Mouse (Mus musculus): ENCODE data around the gene Chic2. TPM values are rescaled to one million over a fixed set of nuclear protein-coding genes. Genes with fewer than 3 reads are reported as not detected.

The Chic2 gene
- total RNA-seq, 4 experiments from 2014 or later, result 13.1 to 17.3 (median 15.2) TPM

DNA sequence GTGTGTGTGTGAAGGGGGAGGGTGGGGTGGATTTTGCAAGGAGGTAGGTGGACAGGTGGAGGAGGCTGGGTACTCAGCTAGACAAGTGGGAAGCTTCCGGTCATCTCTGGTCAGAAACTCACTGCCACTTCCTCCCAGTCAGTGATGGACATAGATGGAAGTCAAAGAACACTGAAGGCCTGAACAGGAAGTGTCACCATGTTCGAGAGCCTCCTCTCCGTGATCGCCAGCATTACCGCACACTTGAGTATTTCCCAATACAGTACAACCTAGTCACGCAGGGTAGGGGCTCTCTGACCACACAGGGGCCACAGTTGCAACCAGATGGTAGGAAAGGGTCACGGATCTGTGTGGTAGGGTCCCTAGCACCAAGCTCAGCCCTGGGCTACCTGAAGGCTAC, 69.1 kb downstream of the Chic2 start:
- no peak for DNase-seq (ENCODE audit: low spot score in 2 of 2)

DNA sequence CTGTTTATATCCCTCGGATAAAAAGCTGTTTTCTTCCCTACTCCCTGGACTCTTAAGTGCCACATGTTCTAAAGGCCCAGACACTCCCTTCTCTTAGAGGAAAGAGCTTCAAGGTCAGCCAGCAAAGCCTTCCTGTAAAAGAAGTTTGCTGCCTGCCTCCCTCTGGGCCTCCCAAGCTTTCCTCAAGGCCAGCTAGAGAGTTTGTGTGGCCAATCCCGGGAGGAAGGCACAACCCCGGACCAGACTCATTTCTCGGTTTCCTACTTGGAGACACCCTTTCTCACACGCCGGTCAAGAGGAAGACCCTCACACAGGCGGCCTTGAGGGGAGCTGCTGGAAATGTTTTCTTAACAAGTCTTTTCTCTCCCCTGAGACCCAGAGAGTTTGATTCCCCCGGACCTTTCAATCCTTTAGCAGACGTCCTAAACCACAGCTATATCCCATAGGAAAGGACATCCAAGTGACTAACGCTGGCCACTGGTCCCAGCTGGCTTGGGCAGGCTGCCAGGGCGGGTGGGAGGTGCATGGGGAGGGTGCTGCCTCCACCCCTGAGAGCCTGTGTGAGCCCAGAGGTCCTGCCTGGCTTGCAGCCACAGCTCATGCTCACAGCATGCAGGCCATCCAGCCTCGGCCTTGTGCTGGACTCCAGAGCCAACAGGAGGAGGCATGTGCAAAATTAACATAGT, 69.7 kb downstream of the Chic2 start:
- peak in 1 of 2 experiments; percentile 16 for DNase-seq (ENCODE audit: low spot score in 2 of 2)

DNA sequence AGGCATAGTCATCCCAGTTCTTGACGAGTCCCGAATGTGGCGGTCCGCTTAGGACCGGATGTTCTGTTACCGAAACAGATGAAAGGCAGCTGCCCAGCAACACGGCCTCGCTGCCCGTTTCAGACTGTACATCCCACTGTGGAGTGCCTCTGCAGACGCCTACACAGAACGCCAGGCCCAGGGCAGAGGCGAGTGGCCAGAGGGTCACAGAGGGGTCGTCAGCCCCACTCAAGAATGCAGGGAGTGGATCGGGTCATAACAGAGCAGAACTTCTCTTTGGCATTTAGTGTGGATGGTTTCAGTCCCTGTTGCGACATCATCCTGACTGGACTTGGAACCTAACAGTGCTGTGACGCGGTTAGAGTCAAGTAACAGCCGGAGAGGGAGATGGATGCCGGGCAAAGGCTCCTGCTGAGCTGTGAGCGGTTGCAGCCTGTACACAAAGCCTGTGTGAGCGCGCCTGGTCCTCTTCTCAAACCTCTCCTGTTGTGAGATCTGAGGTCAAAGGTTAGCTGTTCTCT, 70.5 kb downstream of the Chic2 start:
- no peak for DNase-seq (ENCODE audit: low spot score in 2 of 2)

- no peak for DNase-seq (ENCODE audit: low spot score in 2 of 2)
Measured at GRCm38 (mm10) chr5:74971418-74971817, 73.2 kb downstream of the Chic2 start.

DNA sequence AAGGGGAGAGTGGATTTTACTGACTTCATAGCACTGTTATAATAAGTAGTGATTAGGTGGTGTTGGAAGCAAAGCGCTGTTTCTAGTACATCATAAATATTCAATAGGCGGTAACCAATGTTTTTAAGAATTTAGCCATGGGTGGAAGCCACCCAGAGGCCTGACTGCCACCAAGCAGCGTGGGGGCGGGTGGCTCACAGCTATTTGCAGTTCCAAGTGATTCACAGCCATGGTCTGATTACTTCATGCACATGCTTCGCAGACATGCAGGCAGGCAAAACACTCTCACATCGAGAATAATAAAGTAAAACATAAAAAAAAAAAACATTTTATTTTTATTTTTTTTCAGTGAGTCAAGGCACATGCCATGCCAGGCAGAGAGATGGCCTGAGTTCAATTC, 75.2 kb downstream of the Chic2 start:
- DNase-seq (ENCODE audit: low spot score in 2 of 2), result peak in 1 of 2 experiments; percentile 13

GRCm38 (mm10) chr5:74967882-74968281, 76.7 kb downstream of the Chic2 start:
- no peak for DNase-seq (ENCODE audit: low spot score in 2 of 2)

DNA sequence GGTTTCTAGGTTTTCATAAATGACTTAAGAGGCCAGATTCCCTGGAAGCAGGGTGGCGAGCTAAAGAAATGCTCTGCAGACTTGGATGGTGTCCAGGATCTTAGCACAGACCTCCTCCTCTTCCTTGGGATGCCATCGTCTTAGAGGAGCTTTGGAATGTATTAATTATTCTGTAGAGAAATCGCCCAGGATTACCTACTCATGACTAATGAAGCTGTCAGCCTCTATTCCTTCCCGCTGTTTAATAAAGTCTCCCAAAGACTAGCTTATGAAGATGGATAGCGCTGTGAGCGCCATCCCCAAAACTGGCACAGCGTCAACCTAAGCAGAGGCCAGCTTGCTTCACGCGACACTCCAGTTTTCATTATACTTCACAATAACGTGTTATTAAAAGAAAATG, 77.7 kb downstream of the Chic2 start:
- no peak for DNase-seq (ENCODE audit: low spot score in 2 of 2)

- no peak for DNase-seq (ENCODE audit: low spot score in 2 of 2)
Measured at GRCm38 (mm10) chr5:74962771-74963170, 81.8 kb downstream of the Chic2 start.

- peak in 1 of 2 experiments; percentile 9 for DNase-seq (ENCODE audit: low spot score in 2 of 2)
Measured at GRCm38 (mm10) chr5:74960840-74961543, 83.6 kb downstream of the Chic2 start.

GRCm38 (mm10) chr5:74960306-74960705, 84.3 kb downstream of the Chic2 start:
- DNase-seq (ENCODE audit: low spot score in 2 of 2), result no peak

GRCm38 (mm10) chr5:74957293-74958076, 87.1 kb downstream of the Chic2 start:
- DNase-seq (ENCODE audit: low spot score in 2 of 2), result no peak

- no peak for DNase-seq (ENCODE audit: low spot score in 2 of 2)
Measured at GRCm38 (mm10) chr5:74956335-74956734, 88.2 kb downstream of the Chic2 start.

DNA sequence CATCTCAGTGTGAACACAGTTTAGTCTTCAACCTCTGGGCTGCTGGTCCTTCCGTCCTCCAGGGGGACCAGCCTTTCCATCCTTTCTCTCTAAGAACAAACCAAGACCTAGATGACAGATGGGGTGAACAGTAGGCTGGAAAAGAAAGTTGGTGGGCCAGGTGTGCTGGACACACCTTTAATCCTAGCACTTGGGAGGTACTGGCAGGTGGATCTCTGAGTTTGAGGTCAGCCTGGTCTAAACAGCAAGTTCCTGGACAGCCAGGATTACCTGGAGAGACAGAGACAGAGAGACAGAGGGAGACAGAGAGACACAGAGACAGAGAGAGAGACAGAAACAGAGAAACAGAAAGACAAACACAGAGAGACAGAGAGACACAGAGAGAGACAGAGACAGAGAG, 89.0 kb downstream of the Chic2 start:
- DNase-seq (ENCODE audit: low spot score in 2 of 2), result no peak

DNA sequence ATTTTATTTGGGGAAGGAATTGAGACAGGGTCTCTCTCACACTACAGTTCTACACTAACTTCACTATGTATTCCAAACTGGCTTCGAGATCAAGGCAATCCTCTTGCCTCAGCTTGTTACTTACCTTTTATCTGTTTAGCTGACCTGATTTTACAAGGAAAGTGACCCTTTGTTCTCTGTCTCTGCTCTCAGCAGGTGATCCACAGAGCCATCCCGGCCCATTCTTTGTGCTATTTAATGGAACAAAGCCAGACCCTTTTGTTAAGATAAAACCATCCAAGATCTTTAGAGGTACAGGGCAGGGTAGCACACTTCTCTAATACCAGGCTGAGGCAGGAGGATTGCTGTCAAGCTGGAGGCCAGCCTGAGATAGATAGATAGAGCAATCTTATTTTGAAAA, 91.6 kb downstream of the Chic2 start:
- no peak for DNase-seq (ENCODE audit: low spot score in 2 of 2)

- no peak for DNase-seq (ENCODE audit: low spot score in 2 of 2)
Measured at GRCm38 (mm10) chr5:74951375-74951774, 93.2 kb downstream of the Chic2 start.

GRCm38 (mm10) chr5:74949298-74949697, 95.3 kb downstream of the Chic2 start:
- peak in 1 of 2 experiments; percentile 33 for DNase-seq (ENCODE audit: low spot score in 2 of 2)

DNA sequence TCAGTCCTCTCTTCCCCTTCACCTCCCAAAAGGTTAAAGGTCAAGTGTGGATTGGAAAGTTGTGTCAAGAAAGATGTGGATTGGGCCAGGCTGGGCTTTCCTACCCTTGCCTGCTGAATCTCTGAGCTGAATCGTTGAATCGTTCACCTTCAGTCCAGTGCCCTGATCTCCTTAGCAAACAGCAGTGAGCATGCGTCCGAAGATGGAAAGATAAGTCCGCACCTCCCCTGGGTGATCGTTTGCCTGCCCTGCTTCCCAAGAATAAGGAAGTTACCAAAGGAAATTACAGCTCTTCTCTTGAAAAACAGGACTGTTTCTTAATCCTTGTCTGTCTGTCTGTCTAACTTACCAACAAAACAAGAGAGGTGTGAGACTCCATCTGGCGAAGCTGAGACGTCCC, 96.1 kb downstream of the Chic2 start:
- no peak for DNase-seq (ENCODE audit: low spot score in 2 of 2)

Other genes with a start within 250 kb of the Chic2 start
- gene Gsx2, start 30.8 kb upstream of the Chic2 start, total RNA-seq (2022), result under 1 TPM in 3 of 4 experiments, not detected in 1; 0.37 to 0.53 (median 0.39) TPM
- 10 to 100 TPM; 36.1 to 41.1 (median 40.3) TPM for gene Pdgfra, start 107.5 kb upstream of the Chic2 start, total RNA-seq (2022)